Mouse (Mus musculus) liver, embryonic 14.5 days (tissue): ENCODE measurements at regions not wholly inside any gene's neighbourhood (a gene's known extent, or its start where the extent isn't known, plus 50 kb on each side); places are given as distances from the start of the nearest gene placed in this dataset.

ENCODE experiments used
- CTCF ChIP-seq: IDR thresholded peaks from 2 replicates; pipeline ENCODE4 v1.5.1; 2016; ENCODE audit warnings: antibody characterized with exemption, low read depth, control low read depth
- EP300 ChIP-seq: IDR thresholded peaks from 2 replicates; pipeline ENCODE4 v1.6.1; 2016; ENCODE audit warnings: antibody characterized with exemption, low read depth

GRCm38 (mm10) chr5:148450924-148451323 is 51.2 kb upstream of the Slc7a1 start:
- TF ChIP-seq CTCF (peak; percentile 76), EP300 (no peak)
